Comparison of ENCODE assay signal across 7 mouse cellular contexts in the genomic region with DNA sequence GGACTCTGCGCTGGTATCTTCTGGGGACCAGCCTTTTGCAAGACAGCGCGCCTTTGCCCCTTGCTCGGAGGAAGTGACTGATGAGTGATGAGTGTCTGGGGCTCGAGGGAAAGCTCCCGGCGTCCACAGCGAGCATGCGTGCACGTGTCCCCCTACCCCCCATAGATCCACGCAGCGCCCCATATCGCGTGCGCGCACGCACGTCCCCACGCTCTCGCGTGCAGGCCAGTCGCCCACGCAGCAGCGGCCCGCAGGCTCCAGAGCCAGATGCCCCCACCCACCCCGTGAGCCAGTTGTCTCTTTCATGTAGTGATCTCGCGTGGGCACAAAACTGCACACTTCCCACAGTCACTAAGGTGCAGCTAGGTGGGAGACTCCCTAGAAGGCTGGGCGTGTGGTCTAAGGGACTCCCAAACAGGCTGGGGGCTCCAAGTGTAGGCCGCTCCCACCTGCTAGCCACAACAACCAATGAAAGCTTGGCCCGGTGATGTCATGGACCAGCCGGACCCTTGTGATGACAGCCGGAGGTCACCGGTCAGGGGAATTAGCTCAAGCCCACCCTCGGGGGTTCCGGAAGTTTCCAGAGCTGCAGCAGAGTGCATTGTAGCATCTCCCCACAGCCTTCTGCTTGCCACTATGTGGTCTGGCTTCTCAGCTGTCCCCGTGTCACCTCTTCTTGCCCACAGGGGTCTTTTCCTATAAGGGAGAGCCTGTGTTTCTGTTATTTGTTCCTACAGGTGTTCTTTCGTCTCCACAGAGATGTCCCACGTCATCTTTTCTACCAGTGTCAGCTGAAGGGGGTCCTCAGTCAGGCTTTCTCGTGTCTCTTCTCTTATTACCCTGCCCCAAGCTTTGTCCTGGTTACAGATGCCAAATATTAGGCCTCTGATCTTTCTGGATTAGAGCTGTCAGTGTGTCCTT. TPM values are rescaled to one million over a fixed set of nuclear protein-coding genes. Genes with fewer than 3 reads are reported as not detected.
A peak's percentile ranks its signal among the peaks of the same experiment; 100 is the strongest.
DNase-seq lines count a peak whose midpoint lies in the region; ATAC-seq and TF ChIP-seq lines count a peak whose summit lies in the region.

Ache (plus strand) TSS at position 488 of the 921 bp plus-strand sequence.

- H3K27me3 ChIP-seq in C2C12 (ENCODE audit: control insufficient read depth, insufficient read depth, insufficient read length) (peaks cover 29% of the 10 kb centered on the region), E14TG2a.4 (ENCODE audit: insufficient read depth, low read length) (peaks cover 52% of the 10 kb centered on the region)
- peaks cover 29% of the 10 kb centered on the region for H3K27me3 ChIP-seq in intestine, embryonic 16.5 days (replicated peaks; ENCODE audit: control insufficient read depth, insufficient read depth, low read length)
- H3K27me3 ChIP-seq in liver, embryonic 14.5 days (ENCODE audit: control insufficient read depth, insufficient read depth, low read length), result no peaks in the 10 kb centered on the region; the same call in 1 of the 2 replicates

- TF ChIP-seq EP300 in liver, embryonic 14.5 days (IDR thresholded peaks at IDR 0.05; ENCODE audit: low read depth), result no peak

- H3K79me2 ChIP-seq in C2C12 (ENCODE audit: control insufficient read depth, insufficient read depth), result no peaks in the 10 kb centered on the region

- peaks cover 42% of the 10 kb centered on the region for H3K4me1 ChIP-seq in E14TG2a.4 (replicated peaks; ENCODE audit: low read depth, low read length)
- H3K4me1 ChIP-seq in intestine, embryonic 16.5 days (ENCODE audit: control insufficient read depth, insufficient read depth, low read length), result peaks cover 39% of the 10 kb centered on the region
- H3K4me1 ChIP-seq in liver, embryonic 14.5 days (replicated peaks; ENCODE audit: control insufficient read depth in 2 of 2, insufficient read depth in 2 of 2, low read length in 1 of 2), result peaks cover 21 to 33% of the 10 kb centered on the region in 2 experiments

- H3K27ac ChIP-seq in intestine, embryonic 16.5 days (ENCODE audit: low read length), result peak within 1 kb of the TSS; percentile 43
- H3K27ac ChIP-seq in liver, embryonic 14.5 days, result peak within 1 kb of the TSS; percentile 99

- ATAC-seq in intestine, embryonic 16.5 days, result peak; percentile 8
- no peak for ATAC-seq in liver, embryonic 14.5 days (ENCODE audit: insufficient read depth)

- TF ChIP-seq CTCF in C2C12 (IDR thresholded peaks at IDR 0.05; ENCODE audit: control insufficient read depth, insufficient read depth, insufficient read length) (no peak), E14TG2a.4 (conservative IDR thresholded peaks at IDR 0.05; ENCODE audit: low read length) (no peak)
- no peak for TF ChIP-seq CTCF in liver, embryonic 14.5 days (IDR thresholded peaks at IDR 0.05; ENCODE audit: low read depth)

- peaks cover 9% of the 10 kb centered on the region; the same call in 1 of the 2 replicates for H3K9me3 ChIP-seq in E14TG2a.4 (ENCODE audit: low read length)
- H3K9me3 ChIP-seq in intestine, embryonic 16.5 days (ENCODE audit: control insufficient read depth, low read length), result no peaks in the 10 kb centered on the region
- no peaks in the 10 kb centered on the region for H3K9me3 ChIP-seq in liver, embryonic 14.5 days (ENCODE audit: control insufficient read depth, low read length)

- 4% methylated on average over 40 of the region's 40 CpGs for WGBS in intestine, embryonic 16.5 days
- WGBS in liver, embryonic 14.5 days (ENCODE audit: insufficient replicate concordance), result 2% methylated on average over 39 of the region's 40 CpGs

- H3K9ac ChIP-seq in intestine, embryonic 16.5 days (ENCODE audit: low read depth, low read length), result peak within 1 kb of the TSS; percentile 59
- H3K9ac ChIP-seq in liver, embryonic 14.5 days (replicated peaks), result peak within 1 kb of the TSS; percentile 87

- peak within 1 kb of the TSS; percentile 79 for H3K4me2 ChIP-seq in intestine, embryonic 16.5 days (ENCODE audit: low read depth, low read length)
- peak within 1 kb of the TSS; percentile 100 for H3K4me2 ChIP-seq in liver, embryonic 14.5 days (ENCODE audit: low read depth)

- H3K79me3 ChIP-seq in C2C12 (ENCODE audit: low read depth), result no peaks in the 10 kb centered on the region

- H3K36me3 ChIP-seq in C2C12 (ENCODE audit: control insufficient read depth, insufficient read depth), result no peaks in the 10 kb centered on the region
- H3K36me3 ChIP-seq in E14TG2a.4 (ENCODE audit: insufficient read depth, low read length), result no peaks in the 10 kb centered on the region
- no peaks in the 10 kb centered on the region for H3K36me3 ChIP-seq in intestine, embryonic 16.5 days (ENCODE audit: control insufficient read depth, insufficient read depth, low read length)
- H3K36me3 ChIP-seq in liver, embryonic 14.5 days (replicated peaks; ENCODE audit: control insufficient read depth, insufficient read depth, low read depth), result no peaks in the 10 kb centered on the region

- DNase-seq in cerebellum, postnatal 14 days, result peak; percentile 88 to 89
- peak; percentile 61 to 70 for DNase-seq in frontal cortex, postnatal 14 days (ENCODE audit: low spot score in 2 of 2)
- no peak for DNase-seq in liver, embryonic 14.5 days (ENCODE audit: low read depth in 3 of 3, low spot score in 3 of 3)
- peak; percentile 71 to 78 for DNase-seq in right cerebral cortex, postnatal 36 days (ENCODE audit: low spot score in 2 of 2)

- peak within 1 kb of the TSS; percentile 11 for H3ac ChIP-seq in C2C12 (ENCODE audit: control insufficient read depth, insufficient read length, low read depth)

- H3K4me3 ChIP-seq in C2C12 (ENCODE audit: insufficient read depth, poor library complexity, severe bottlenecking), result no peak within 1 kb of the TSS
- H3K4me3 ChIP-seq in E14TG2a.4 (replicated peaks; ENCODE audit: low read length), result peak within 1 kb of the TSS; percentile 76
- H3K4me3 ChIP-seq in intestine, embryonic 16.5 days (ENCODE audit: low read length), result peak within 1 kb of the TSS; percentile 46
- peak within 1 kb of the TSS; percentile 82 to 91 for H3K4me3 ChIP-seq in liver, embryonic 14.5 days (ENCODE audit: insufficient read depth in 1 of 2, low read depth in 2 of 2, low read length in 2 of 2)

TF ChIP-seq in C2C12, 6 proteins besides CTCF, POLR2A, EP300 and RAD21:
- no peak for TF ChIP-seq CEBPB (IDR thresholded peaks at IDR 0.05; ENCODE audit: low read depth)

RNA-seq across cellular contexts. Expression of gene Ache, which starts in this region (rescaled TPM):
- polyA plus RNA-seq in C2C12 (2012; fragmentation: generic; extraction: Trizol), result 0.06 TPM
- polyA plus RNA-seq in intestine, embryonic 16.5 days (2015; fragmentation: Nextera tagmentation; extraction: Ambion mirVana), result 9.0 and 9.3 TPM in 2 replicates
- 18.1 and 20.5 TPM in 2 replicates for polyA plus RNA-seq in liver, embryonic 14.5 days (2012; rRNA removed)
- polyA plus RNA-seq in liver, embryonic 14.5 days (2014; fragmentation: Nextera tagmentation; extraction: Ambion mirVana), result 12.4 and 16.6 TPM in 2 replicates

Comparison
In these comparisons a context has a peak if more than half of its experiments do, and no peak if none do; other contexts are left out.
1. DNase-seq: peak in cerebellum, postnatal 14 days (2 of 2), frontal cortex, postnatal 14 days (2 of 2) and right cerebral cortex, postnatal 36 days (2 of 2); none in liver, embryonic 14.5 days (0 of 3).